Mouse (Mus musculus): ENCODE results near the gene Apc2. TPM values are rescaled to one million over a fixed set of nuclear protein-coding genes. Genes with fewer than 3 reads are reported as not detected.
A peak's percentile ranks its signal among the peaks of the same experiment; 100 is the strongest.

Apc2 gene
- polyA plus RNA-seq, 1 experiment from 2014 or later: 234 TPM

DNA sequence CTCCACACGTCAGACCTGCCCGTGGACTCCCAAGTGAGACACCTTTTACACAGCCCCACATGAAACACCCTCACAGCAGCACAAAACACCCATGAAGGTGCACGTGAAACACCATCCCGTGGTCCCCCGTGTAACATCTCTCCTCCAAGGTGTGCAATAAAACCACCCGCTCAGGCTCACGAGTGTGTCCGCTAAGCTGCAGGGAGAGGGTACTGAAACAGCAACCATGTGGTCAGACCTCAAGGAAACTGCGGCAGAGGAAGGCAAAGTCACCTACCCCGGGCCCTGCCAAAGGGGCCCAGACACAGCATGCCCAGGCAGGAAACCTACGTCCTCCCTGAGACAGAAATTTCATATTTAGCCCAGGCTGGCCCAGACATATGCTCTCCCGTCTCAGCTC, 40.5 kb downstream of the Apc2 start:
- Histone ChIP-seq H3K9ac (replicated peaks; ENCODE audit: low read depth, low read length) (no peak overlapping the region), H3K27ac (ENCODE audit: low read length) (no peak overlapping the region), H3K4me1 (replicated peaks; ENCODE audit: control insufficient read depth, insufficient read depth, low read length) (no peaks in the 10 kb centered on the region), H3K4me3 (replicated peaks; ENCODE audit: low read length) (no peak overlapping the region), H3K36me3 (ENCODE audit: control insufficient read depth, insufficient read depth) (no peaks in the 10 kb centered on the region), H3K4me2 (ENCODE audit: low read length) (no peak overlapping the region), H3K9me3 (ENCODE audit: control insufficient read depth, low read length) (no peaks in the 10 kb centered on the region), H3K27me3 (replicated peaks; ENCODE audit: control insufficient read depth, insufficient read depth, low read length) (peaks cover 12% of the 10 kb centered on the region)
- ATAC-seq: no peak
- WGBS: 88% methylated on average over 12 of the region's 12 CpGs

GRCm38 (mm10) chr10:80339941-80340750, 44.4 kb downstream of the Apc2 start:
- H3K36me3 ChIP-seq (ENCODE audit: control insufficient read depth, insufficient read depth): no peaks in the 10 kb centered on the region
- H3K9ac ChIP-seq (replicated peaks; ENCODE audit: low read depth, low read length): no peak overlapping the region
- peak; percentile 18; the same call in 1 of the 2 replicates for ATAC-seq
- H3K4me3 ChIP-seq (replicated peaks; ENCODE audit: low read length): no peak overlapping the region
- 22% methylated on average over 19 of the region's 19 CpGs for WGBS
- H3K27ac ChIP-seq (ENCODE audit: low read length): no peak overlapping the region
- H3K4me2 ChIP-seq (ENCODE audit: low read length): 0 out of 2 replicates have a peak overlapping the region, but pooled peaks have one; percentile 21
- H3K4me1 ChIP-seq (replicated peaks; ENCODE audit: control insufficient read depth, insufficient read depth, low read length): peaks cover 21% of the 10 kb centered on the region
- no peaks in the 10 kb centered on the region for H3K9me3 ChIP-seq (ENCODE audit: control insufficient read depth, low read length)
- H3K27me3 ChIP-seq (replicated peaks; ENCODE audit: control insufficient read depth, insufficient read depth, low read length): peaks cover 50% of the 10 kb centered on the region

GRCm38 (mm10) chr10:80341026-80341425, 45.2 kb downstream of the Apc2 start:
- Histone ChIP-seq H3K9ac (replicated peaks; ENCODE audit: low read depth, low read length) (0 out of 2 replicates have a peak overlapping the region, but pooled peaks have one; percentile 14), H3K4me1 (replicated peaks; ENCODE audit: control insufficient read depth, insufficient read depth, low read length) (peaks cover 21% of the 10 kb centered on the region), H3K4me2 (ENCODE audit: low read length) (no peak overlapping the region), H3K27me3 (replicated peaks; ENCODE audit: control insufficient read depth, insufficient read depth, low read length) (peaks cover 59% of the 10 kb centered on the region), H3K4me3 (replicated peaks; ENCODE audit: low read length) (no peak overlapping the region), H3K27ac (ENCODE audit: low read length) (no peak overlapping the region), H3K9me3 (ENCODE audit: control insufficient read depth, low read length) (no peaks in the 10 kb centered on the region), H3K36me3 (ENCODE audit: control insufficient read depth, insufficient read depth) (no peaks in the 10 kb centered on the region)
- WGBS: 12% methylated on average over 21 of the region's 21 CpGs
- ATAC-seq: no peak

GRCm38 (mm10) chr10:80341491-80342304, 45.9 kb downstream of the Apc2 start:
- H3K9me3 ChIP-seq (ENCODE audit: control insufficient read depth, low read length): no peaks in the 10 kb centered on the region
- H3K4me2 ChIP-seq (ENCODE audit: low read length): peak overlapping the region; percentile 57
- peaks cover 63% of the 10 kb centered on the region for H3K27me3 ChIP-seq (replicated peaks; ENCODE audit: control insufficient read depth, insufficient read depth, low read length)
- 2% methylated on average over 47 of the region's 47 CpGs for WGBS
- no peak for ATAC-seq
- peak overlapping the region; percentile 5; the same call in 1 of the 2 replicates for H3K9ac ChIP-seq (replicated peaks; ENCODE audit: low read depth, low read length)
- H3K4me1 ChIP-seq (replicated peaks; ENCODE audit: control insufficient read depth, insufficient read depth, low read length): peaks cover 21% of the 10 kb centered on the region
- H3K36me3 ChIP-seq (ENCODE audit: control insufficient read depth, insufficient read depth): no peaks in the 10 kb centered on the region
- peak overlapping the region; percentile 40 for H3K4me3 ChIP-seq (replicated peaks; ENCODE audit: low read length)
- no peak overlapping the region for H3K27ac ChIP-seq (ENCODE audit: low read length)

DNA sequence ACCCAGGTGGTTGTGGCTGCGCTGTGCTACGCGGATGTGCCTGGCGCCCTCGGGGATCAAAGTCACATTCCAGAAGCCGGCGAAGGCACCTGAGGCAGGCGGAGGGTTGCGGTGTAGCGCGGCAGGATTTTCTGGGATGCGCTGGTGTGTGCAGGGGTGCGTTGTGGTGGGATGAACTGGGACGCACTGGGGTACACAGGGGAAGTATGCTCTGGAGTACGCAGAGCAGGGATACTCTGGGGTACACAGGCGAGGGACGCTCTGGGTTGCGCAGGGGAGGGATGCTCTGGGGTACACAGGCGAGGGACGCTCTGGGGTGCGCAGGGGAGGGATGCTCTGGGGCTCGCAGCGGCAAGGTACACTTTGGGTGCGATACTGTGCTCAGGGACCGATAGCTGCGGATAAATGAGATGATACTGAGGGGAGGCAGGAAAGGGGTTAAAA, 46.5 kb downstream of the Apc2 start:
- peak overlapping the region; percentile 12 for H3K9ac ChIP-seq (replicated peaks; ENCODE audit: low read depth, low read length)

DNA sequence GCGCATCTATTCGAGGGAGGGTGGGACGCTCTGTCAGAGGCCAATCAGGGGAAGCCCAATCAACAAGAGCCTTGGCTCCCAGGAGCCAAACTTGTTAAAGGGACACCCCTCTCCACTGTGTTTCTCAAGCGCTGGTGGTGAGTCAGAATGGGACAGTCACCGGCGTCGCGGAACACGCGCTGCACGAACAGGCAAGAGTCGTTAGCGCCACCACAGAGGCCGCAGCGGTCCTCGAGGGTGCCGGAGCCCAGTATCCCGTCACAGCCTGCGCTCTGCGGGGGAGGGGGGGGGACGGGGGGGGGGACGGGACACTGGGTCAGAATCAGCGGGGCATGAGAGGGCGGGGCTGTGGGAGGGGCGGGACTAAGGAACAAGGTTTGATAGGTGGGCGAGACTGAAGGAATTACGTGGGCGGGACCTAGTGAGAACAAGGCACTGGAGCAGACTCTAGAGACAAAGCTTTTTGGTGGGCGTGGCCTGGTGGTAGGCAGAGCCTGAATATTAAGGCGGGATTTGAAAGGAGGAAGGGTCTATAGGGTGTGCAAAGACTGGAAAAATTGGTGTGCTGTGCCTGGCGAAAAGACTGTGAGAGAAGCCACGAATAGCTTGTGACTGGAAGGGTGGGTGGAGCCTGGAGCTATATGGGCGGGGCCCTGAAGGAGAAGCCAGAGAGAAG, 47.1 kb downstream of the Apc2 start:
- ATAC-seq: peak; percentile 80
- peak overlapping the region; percentile 12 for H3K9ac ChIP-seq (replicated peaks; ENCODE audit: low read depth, low read length)
- peak overlapping the region; percentile 40 for H3K4me3 ChIP-seq (replicated peaks; ENCODE audit: low read length)
- peaks cover 21% of the 10 kb centered on the region for H3K4me1 ChIP-seq (replicated peaks; ENCODE audit: control insufficient read depth, insufficient read depth, low read length)
- no peak overlapping the region for H3K27ac ChIP-seq (ENCODE audit: low read length)
- peaks cover 71% of the 10 kb centered on the region for H3K27me3 ChIP-seq (replicated peaks; ENCODE audit: control insufficient read depth, insufficient read depth, low read length)
- under 1% methylated on average over 31 of the region's 33 CpGs for WGBS
- H3K36me3 ChIP-seq (ENCODE audit: control insufficient read depth, insufficient read depth): no peaks in the 10 kb centered on the region
- H3K9me3 ChIP-seq (ENCODE audit: control insufficient read depth, low read length): no peaks in the 10 kb centered on the region
- peak overlapping the region; percentile 57 for H3K4me2 ChIP-seq (ENCODE audit: low read length)

More for the DNA sequence above, 46.5 kb downstream of the Apc2 start:
- peak; percentile 13 for ATAC-seq
- Histone ChIP-seq H3K4me1 (replicated peaks; ENCODE audit: control insufficient read depth, insufficient read depth, low read length) (peaks cover 21% of the 10 kb centered on the region), H3K9me3 (ENCODE audit: control insufficient read depth, low read length) (no peaks in the 10 kb centered on the region), H3K36me3 (ENCODE audit: control insufficient read depth, insufficient read depth) (no peaks in the 10 kb centered on the region), H3K4me3 (replicated peaks; ENCODE audit: low read length) (peak overlapping the region; percentile 40), H3K27ac (ENCODE audit: low read length) (no peak overlapping the region), H3K27me3 (replicated peaks; ENCODE audit: control insufficient read depth, insufficient read depth, low read length) (peaks cover 66% of the 10 kb centered on the region), H3K4me2 (ENCODE audit: low read length) (peak overlapping the region; percentile 57)
- 1% methylated on average over 26 of the region's 26 CpGs for WGBS

DNA sequence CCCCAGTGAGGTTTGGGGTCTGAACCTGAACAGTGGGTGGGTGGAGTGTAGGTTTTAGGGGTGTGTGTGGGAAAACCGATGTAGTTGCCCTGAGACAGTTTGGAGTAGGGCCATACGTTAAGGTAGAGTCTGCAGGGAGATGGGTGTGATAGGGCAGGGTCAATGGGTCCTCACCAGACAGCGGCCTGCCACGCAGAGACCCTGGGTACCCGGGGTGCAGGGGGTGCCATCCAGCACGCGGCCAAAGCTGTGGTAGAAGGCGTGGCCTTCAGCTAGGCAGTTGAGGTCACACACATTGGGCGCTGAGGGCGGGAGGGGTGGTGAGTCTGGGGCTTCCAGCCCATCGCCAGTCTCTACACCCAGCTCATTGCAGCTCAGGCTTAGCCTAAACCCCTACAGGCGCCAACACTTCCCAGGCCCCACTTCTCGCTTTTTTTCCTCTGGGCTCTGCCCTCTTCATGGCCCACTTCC, 47.7 kb downstream of the Apc2 start:
- peaks cover 77% of the 10 kb centered on the region for H3K27me3 ChIP-seq (replicated peaks; ENCODE audit: control insufficient read depth, insufficient read depth, low read length)
- peak overlapping the region; percentile 57 for H3K4me2 ChIP-seq (ENCODE audit: low read length)
- H3K9ac ChIP-seq (replicated peaks; ENCODE audit: low read depth, low read length): 0 out of 2 replicates have a peak overlapping the region, but pooled peaks have one; percentile 1
- no peak for ATAC-seq
- H3K9me3 ChIP-seq (ENCODE audit: control insufficient read depth, low read length): no peaks in the 10 kb centered on the region
- no peak overlapping the region for H3K27ac ChIP-seq (ENCODE audit: low read length)
- peaks cover 25% of the 10 kb centered on the region for H3K4me1 ChIP-seq (replicated peaks; ENCODE audit: control insufficient read depth, insufficient read depth, low read length)
- 26% methylated on average over 12 of the region's 13 CpGs for WGBS
- no peaks in the 10 kb centered on the region for H3K36me3 ChIP-seq (ENCODE audit: control insufficient read depth, insufficient read depth)
- H3K4me3 ChIP-seq (replicated peaks; ENCODE audit: low read length): peak overlapping the region; percentile 40

DNA sequence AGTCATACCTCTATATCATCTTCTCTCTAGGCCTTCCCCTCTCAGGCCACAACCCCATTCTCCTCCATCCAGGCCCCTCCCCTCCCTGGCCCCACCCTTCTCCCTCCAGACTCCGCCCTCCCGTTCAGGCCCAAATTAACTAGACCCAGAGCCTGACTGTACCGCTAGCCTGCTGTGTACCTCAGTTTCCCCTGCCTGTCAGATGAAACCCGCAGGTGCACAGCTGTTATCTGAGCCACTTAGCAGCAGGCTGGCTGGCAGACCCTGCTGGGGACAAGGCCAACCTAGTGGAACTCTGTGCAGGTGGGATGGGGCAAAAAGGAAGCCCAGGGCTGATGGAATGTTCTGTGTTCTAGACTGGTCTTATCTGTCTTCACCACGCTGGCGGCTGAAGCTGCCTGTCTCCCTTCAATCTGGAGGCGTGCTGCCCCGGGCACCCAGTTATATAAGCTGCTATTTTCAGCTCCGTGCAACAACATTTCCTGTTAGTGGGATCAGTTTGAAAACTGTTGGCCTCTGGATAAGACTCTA, 48.4 kb downstream of the Apc2 start:
- H3K4me2 ChIP-seq (ENCODE audit: low read length): no peak overlapping the region
- peaks cover 26% of the 10 kb centered on the region for H3K4me1 ChIP-seq (replicated peaks; ENCODE audit: control insufficient read depth, insufficient read depth, low read length)

More for the DNA sequence above, 48.4 kb downstream of the Apc2 start:
- H3K9ac ChIP-seq (replicated peaks; ENCODE audit: low read depth, low read length): no peak overlapping the region
- 48% methylated on average over 9 of the region's 9 CpGs for WGBS
- H3K36me3 ChIP-seq (ENCODE audit: control insufficient read depth, insufficient read depth): no peaks in the 10 kb centered on the region
- peaks cover 84% of the 10 kb centered on the region for H3K27me3 ChIP-seq (replicated peaks; ENCODE audit: control insufficient read depth, insufficient read depth, low read length)
- no peak for ATAC-seq
- no peak overlapping the region for H3K27ac ChIP-seq (ENCODE audit: low read length)
- H3K9me3 ChIP-seq (ENCODE audit: control insufficient read depth, low read length): no peaks in the 10 kb centered on the region
- no peak overlapping the region for H3K4me3 ChIP-seq (replicated peaks; ENCODE audit: low read length)

Measured in forebrain, embryonic 16.5 days (tissue).